8 mouse cellular contexts compared by ENCODE assay signal in the genomic region with DNA sequence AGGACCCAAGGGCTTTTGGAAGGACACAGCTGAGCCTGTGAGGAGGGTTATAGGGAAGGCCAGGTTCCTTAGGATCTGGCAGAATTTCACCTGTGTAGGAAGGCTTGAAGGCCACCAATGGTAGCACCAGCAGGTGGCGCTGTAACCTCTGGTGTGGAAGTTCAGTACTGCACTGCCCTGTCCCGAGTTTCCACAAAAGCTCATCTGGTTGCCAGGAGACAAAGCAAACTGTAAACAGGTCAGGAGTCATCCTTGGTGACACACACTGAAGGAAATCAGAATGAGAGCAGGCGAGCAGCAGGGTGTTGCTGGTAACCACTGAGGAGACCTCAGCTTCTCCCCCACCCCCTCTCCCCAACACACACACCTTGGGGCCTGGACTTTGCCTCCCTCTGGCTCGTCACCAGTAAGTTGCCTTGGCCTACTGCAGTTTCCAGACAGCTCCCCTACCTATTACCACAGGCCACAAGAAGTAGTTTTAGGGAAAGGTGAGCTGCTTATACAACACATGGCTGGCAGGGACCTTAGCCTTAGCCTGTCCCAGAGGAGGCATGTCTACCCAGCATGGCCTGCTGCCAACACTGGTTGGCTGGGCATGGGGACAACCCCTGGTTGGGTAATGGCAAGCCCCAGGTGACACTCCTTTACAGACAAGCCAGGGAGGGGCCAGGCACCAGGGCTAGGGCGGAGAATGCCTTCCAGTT. TPM values are rescaled to one million over a fixed set of nuclear protein-coding genes. Genes with fewer than 3 reads are reported as not detected.
DNase-seq lines count a peak whose midpoint lies in the region; ATAC-seq and TF ChIP-seq lines count a peak whose summit lies in the region.

No protein-coding gene starts in this region.

- WGBS in forebrain, embryonic 14.5 days, result 45% methylated on average over 5 of the region's 5 CpGs
- 36% methylated on average over 5 of the region's 5 CpGs for WGBS in hindbrain, embryonic 14.5 days
- 50% methylated on average over 5 of the region's 5 CpGs for WGBS in limb, embryonic 14.5 days
- 46% methylated on average over 5 of the region's 5 CpGs for WGBS in midbrain, postnatal 0 days

- ATAC-seq in forebrain, embryonic 14.5 days, result no peak
- ATAC-seq in hindbrain, embryonic 14.5 days (ENCODE audit: low FRiP score), result no peak
- ATAC-seq in limb, embryonic 14.5 days (ENCODE audit: low FRiP score, low read depth), result peak; percentile 38; the same call in 1 of the 2 replicates
- ATAC-seq in midbrain, postnatal 0 days (ENCODE audit: low FRiP score), result no peak

- H3K4me3 ChIP-seq in forebrain, embryonic 14.5 days (ENCODE audit: low read depth, low read length), result no peak overlapping the region
- no peak overlapping the region for H3K4me3 ChIP-seq in hindbrain, embryonic 14.5 days (replicated peaks; ENCODE audit: low read length)
- H3K4me3 ChIP-seq in limb, embryonic 14.5 days (replicated peaks; ENCODE audit: low read length), result no peak overlapping the region
- no peak overlapping the region for H3K4me3 ChIP-seq in midbrain, postnatal 0 days (ENCODE audit: low read depth, low read length)

- no peaks in the 10 kb centered on the region for H3K9me3 ChIP-seq in forebrain, embryonic 14.5 days (replicated peaks; ENCODE audit: control insufficient read depth, low read length)
- H3K9me3 ChIP-seq in hindbrain, embryonic 14.5 days (ENCODE audit: control insufficient read depth, low read length), result no peaks in the 10 kb centered on the region
- no peaks in the 10 kb centered on the region for H3K9me3 ChIP-seq in limb, embryonic 14.5 days (ENCODE audit: control insufficient read depth, low read length)
- H3K9me3 ChIP-seq in midbrain, postnatal 0 days (ENCODE audit: low read length), result no peaks in the 10 kb centered on the region

- no peak for TF ChIP-seq POLR2A in limb, embryonic 14.5 days (IDR thresholded peaks at IDR 0.05; ENCODE audit: borderline replicate concordance, extremely low read depth, insufficient read depth, insufficient read length)

- TF ChIP-seq CTCF in midbrain, postnatal 0 days (IDR thresholded peaks at IDR 0.05), result peak; percentile 76

- H3K9ac ChIP-seq in forebrain, embryonic 14.5 days (ENCODE audit: low read length), result no peak overlapping the region
- H3K9ac ChIP-seq in hindbrain, embryonic 14.5 days, result no peak overlapping the region
- H3K9ac ChIP-seq in limb, embryonic 14.5 days (ENCODE audit: low read depth, low read length, severe bottlenecking), result no peak overlapping the region
- H3K9ac ChIP-seq in midbrain, postnatal 0 days (replicated peaks; ENCODE audit: low read length, poor library complexity, severe bottlenecking), result no peak overlapping the region

- H3K4me1 ChIP-seq in forebrain, embryonic 14.5 days (ENCODE audit: control insufficient read depth, insufficient read depth, low read length), result peaks cover 21% of the 10 kb centered on the region
- peaks cover 73% of the 10 kb centered on the region for H3K4me1 ChIP-seq in hindbrain, embryonic 14.5 days (replicated peaks; ENCODE audit: control insufficient read depth, insufficient read depth, low read length)
- peaks cover 29% of the 10 kb centered on the region for H3K4me1 ChIP-seq in limb, embryonic 14.5 days (ENCODE audit: control insufficient read depth, insufficient read depth, low read length)
- H3K4me1 ChIP-seq in midbrain, postnatal 0 days (ENCODE audit: insufficient read depth, low read length), result peaks cover 32% of the 10 kb centered on the region

- H3K36me3 ChIP-seq in forebrain, embryonic 14.5 days (ENCODE audit: control insufficient read depth, insufficient read depth, low read length), result peaks cover 10% of the 10 kb centered on the region; the same call in 1 of the 2 replicates
- H3K36me3 ChIP-seq in hindbrain, embryonic 14.5 days (replicated peaks; ENCODE audit: control insufficient read depth, insufficient read depth), result peaks cover 24% of the 10 kb centered on the region
- no peaks in the 10 kb centered on the region; the same call in 1 of the 2 replicates for H3K36me3 ChIP-seq in limb, embryonic 14.5 days (ENCODE audit: control insufficient read depth, insufficient read depth, low read length)
- peaks cover 9% of the 10 kb centered on the region; the same call in 1 of the 2 replicates for H3K36me3 ChIP-seq in midbrain, postnatal 0 days (ENCODE audit: insufficient read depth, low read length)

- H3K27me3 ChIP-seq in forebrain, embryonic 14.5 days (replicated peaks; ENCODE audit: control insufficient read depth, insufficient read depth, low read length), result no peaks in the 10 kb centered on the region
- no peaks in the 10 kb centered on the region for H3K27me3 ChIP-seq in hindbrain, embryonic 14.5 days (ENCODE audit: control insufficient read depth, insufficient read depth, low read length)
- H3K27me3 ChIP-seq in limb, embryonic 14.5 days (ENCODE audit: control insufficient read depth, insufficient read depth, low read length), result no peaks in the 10 kb centered on the region
- no peaks in the 10 kb centered on the region for H3K27me3 ChIP-seq in midbrain, postnatal 0 days (ENCODE audit: insufficient read depth, low read length)

- no peak overlapping the region for H3K4me2 ChIP-seq in forebrain, embryonic 14.5 days (ENCODE audit: low read length)
- H3K4me2 ChIP-seq in hindbrain, embryonic 14.5 days (replicated peaks), result peak overlapping the region; percentile 17
- H3K4me2 ChIP-seq in limb, embryonic 14.5 days (replicated peaks; ENCODE audit: low read depth, low read length, severe bottlenecking), result no peak overlapping the region
- peak overlapping the region; percentile 13; the same call in 1 of the 2 replicates for H3K4me2 ChIP-seq in midbrain, postnatal 0 days (ENCODE audit: low read depth, low read length, poor library complexity, severe bottlenecking)

- peak overlapping the region; percentile 44 for H3K27ac ChIP-seq in forebrain, embryonic 14.5 days (ENCODE audit: low read depth, low read length)
- H3K27ac ChIP-seq in hindbrain, embryonic 14.5 days, result peak overlapping the region; percentile 66; the same call in 1 of the 2 replicates
- 0 out of 2 replicates have a peak overlapping the region, but pooled peaks have one; percentile 21 for H3K27ac ChIP-seq in limb, embryonic 14.5 days (replicated peaks; ENCODE audit: low read depth, low read length)
- peak overlapping the region; percentile 67 for H3K27ac ChIP-seq in midbrain, postnatal 0 days (ENCODE audit: low read depth, low read length)

- DNase-seq in ovary, postnatal 36 days (ENCODE audit: low spot score), result peak; percentile 73
- DNase-seq in ovary, adult 18-20 months (ENCODE audit: low spot score), result no peak
- DNase-seq in c-Kit-positive CD71-negative TER-119-negative erythroid progenitor cells, embryonic 14.5 days (ENCODE audit: low read depth), result peak; percentile 92
- DNase-seq in forebrain, embryonic 14.5 days (ENCODE audit: low spot score), result peak; percentile 63
- peak; percentile 67 for DNase-seq in hindbrain, embryonic 14.5 days (ENCODE audit: low spot score)
- peak; percentile 70 for DNase-seq in limb, embryonic 14.5 days (ENCODE audit: low spot score)
- peak; percentile 73 for DNase-seq in midbrain, postnatal 0 days (ENCODE audit: low spot score)
- DNase-seq in testis, postnatal 10 days (ENCODE audit: low spot score), result peak; percentile 87

RNA-seq across cellular contexts. Expression of gene Ralgds, which starts 4.4 kb away (rescaled TPM):
- polyA plus RNA-seq in forebrain, embryonic 14.5 days (2014; fragmentation: Nextera tagmentation; extraction: Ambion mirVana), result 63.3 and 82.1 TPM in 2 replicates
- polyA plus RNA-seq in hindbrain, embryonic 14.5 days (2014; fragmentation: Nextera tagmentation; extraction: Ambion mirVana), result 92.9 and 95.5 TPM in 2 replicates
- polyA plus RNA-seq in limb, embryonic 14.5 days (2012; rRNA removed), result 86.6 and 108 TPM in 2 replicates
- 61.6 and 63.1 TPM in 2 replicates for polyA plus RNA-seq in limb, embryonic 14.5 days (2014; fragmentation: Nextera tagmentation; extraction: Ambion mirVana)
- 212 and 292 TPM in 2 replicates for total RNA-seq in midbrain, postnatal 0 days (2014; rRNA removed)
- 82.1 and 84.6 TPM in 2 replicates for polyA plus RNA-seq in midbrain, postnatal 0 days (2015; fragmentation: Nextera tagmentation; extraction: Ambion mirVana)

RNA-seq across cellular contexts. Expression of gene Gm10134, which starts 11.5 kb away (rescaled TPM):
- polyA plus RNA-seq in forebrain, embryonic 14.5 days (2014; fragmentation: Nextera tagmentation; extraction: Ambion mirVana), result 0.94 TPM in 1 of 2 replicates, not detected in the other
- 0.90 and 2.9 TPM in 2 replicates for polyA plus RNA-seq in hindbrain, embryonic 14.5 days (2014; fragmentation: Nextera tagmentation; extraction: Ambion mirVana)
- polyA plus RNA-seq in limb, embryonic 14.5 days (2012; rRNA removed), result 1.1 TPM in 1 of 2 replicates, not detected in the other
- 0.61 and 1.1 TPM in 2 replicates for polyA plus RNA-seq in limb, embryonic 14.5 days (2014; fragmentation: Nextera tagmentation; extraction: Ambion mirVana)
- not detected in 2 replicates for total RNA-seq in midbrain, postnatal 0 days (2014; rRNA removed)
- polyA plus RNA-seq in midbrain, postnatal 0 days (2015; fragmentation: Nextera tagmentation; extraction: Ambion mirVana), result 3.6 and 4.0 TPM in 2 replicates

RNA-seq across cellular contexts. Expression of gene Gbgt1, which starts 20.7 kb away (rescaled TPM):
- 0.22 and 0.33 TPM in 2 replicates for polyA plus RNA-seq in forebrain, embryonic 14.5 days (2014; fragmentation: Nextera tagmentation; extraction: Ambion mirVana)
- 1.3 and 1.7 TPM in 2 replicates for polyA plus RNA-seq in hindbrain, embryonic 14.5 days (2014; fragmentation: Nextera tagmentation; extraction: Ambion mirVana)
- polyA plus RNA-seq in limb, embryonic 14.5 days (2012; rRNA removed), result 2.1 and 3.3 TPM in 2 replicates
- polyA plus RNA-seq in limb, embryonic 14.5 days (2014; fragmentation: Nextera tagmentation; extraction: Ambion mirVana), result 1.0 and 1.4 TPM in 2 replicates
- 3.3 and 5.4 TPM in 2 replicates for total RNA-seq in midbrain, postnatal 0 days (2014; rRNA removed)
- polyA plus RNA-seq in midbrain, postnatal 0 days (2015; fragmentation: Nextera tagmentation; extraction: Ambion mirVana), result 0.75 and 0.81 TPM in 2 replicates

RNA-seq across cellular contexts. Expression of gene Cel, which starts 45.8 kb away (rescaled TPM):
- polyA plus RNA-seq in forebrain, embryonic 14.5 days (2014; fragmentation: Nextera tagmentation; extraction: Ambion mirVana), result not detected in 2 replicates
- polyA plus RNA-seq in hindbrain, embryonic 14.5 days (2014; fragmentation: Nextera tagmentation; extraction: Ambion mirVana), result not detected in 2 replicates
- 0.06 and 0.12 TPM in 2 replicates for polyA plus RNA-seq in limb, embryonic 14.5 days (2012; rRNA removed)
- polyA plus RNA-seq in limb, embryonic 14.5 days (2014; fragmentation: Nextera tagmentation; extraction: Ambion mirVana), result not detected in 2 replicates
- not detected in 2 replicates for total RNA-seq in midbrain, postnatal 0 days (2014; rRNA removed)
- not detected in 2 replicates for polyA plus RNA-seq in midbrain, postnatal 0 days (2015; fragmentation: Nextera tagmentation; extraction: Ambion mirVana)

RNA-seq across cellular contexts. Expression of gene Mrps2, which starts 49.5 kb away (rescaled TPM):
- 55.0 and 59.2 TPM in 2 replicates for polyA plus RNA-seq in forebrain, embryonic 14.5 days (2014; fragmentation: Nextera tagmentation; extraction: Ambion mirVana)
- 49.3 and 51.8 TPM in 2 replicates for polyA plus RNA-seq in hindbrain, embryonic 14.5 days (2014; fragmentation: Nextera tagmentation; extraction: Ambion mirVana)
- 55.6 and 62.0 TPM in 2 replicates for polyA plus RNA-seq in limb, embryonic 14.5 days (2012; rRNA removed)
- polyA plus RNA-seq in limb, embryonic 14.5 days (2014; fragmentation: Nextera tagmentation; extraction: Ambion mirVana), result 51.8 and 54.9 TPM in 2 replicates
- 27.7 and 28.2 TPM in 2 replicates for total RNA-seq in midbrain, postnatal 0 days (2014; rRNA removed)
- 38.3 and 42.3 TPM in 2 replicates for polyA plus RNA-seq in midbrain, postnatal 0 days (2015; fragmentation: Nextera tagmentation; extraction: Ambion mirVana)

Comparison
In these comparisons a context has a peak if more than half of its experiments do, and no peak if none do; other contexts are left out.
1. H3K4me2 ChIP-seq: peak in hindbrain, embryonic 14.5 days (single experiment) and midbrain, postnatal 0 days (single experiment); none in forebrain, embryonic 14.5 days (single experiment) and limb, embryonic 14.5 days (single experiment).
2. Peak in every context shown above with its lines, with median percentiles within 50 percentile points of each other: H3K27ac ChIP-seq.